Mouse (Mus musculus) liver, embryonic 14.5 days (tissue): ENCODE results near the gene Prss38. TPM values are rescaled to one million over a fixed set of nuclear protein-coding genes. Genes with fewer than 3 reads are reported as not detected.

Source experiments
- ATAC-seq: fragments of 200-750 bp; cut with Nextera tagmentation; 2 replicates; pipeline ENCODE4 v1.8.0; 2017; ENCODE audit warnings: moderate number of reproducible peaks, mild to moderate bottlenecking, moderate library complexity; ENCODE audit not compliant: insufficient read depth
- DNase-seq, 3 experiments: peaks; one replicate each; pipeline ENCODE4 v3.0.0-alpha.2; 2012 to 2013; ENCODE audit warnings: low read depth in 3 of 3, low spot score in 3 of 3
- H3K27ac ChIP-seq: fragments of 300-500 bp; sonication (generic); 2 replicates; pipeline ENCODE4 v1.5.1; 2014; ENCODE audit warnings: moderate library complexity, mild to moderate bottlenecking, control low read depth, inconsistent platforms
- H3K27me3 ChIP-seq: fragments of 300-500 bp; sonication (generic); 2 replicates; pipeline ENCODE4 v1.6.1; 2014; ENCODE audit warnings: mild to moderate bottlenecking, low read length, moderate library complexity; ENCODE audit not compliant: control insufficient read depth, insufficient read depth
- H3K36me3 ChIP-seq: fragments of 300-500 bp; sonication (generic); replicated peaks from 2 replicates; pipeline ENCODE4 v1.6.1; 2014; ENCODE audit warnings: low read depth; ENCODE audit not compliant: control insufficient read depth, insufficient read depth
- H3K4me1 ChIP-seq, 2 experiments: fragments of 200-500 bp in 1 of 2; fragments of 300-500 bp in 1 of 2; sonication (generic) in 1 of 2; replicated peaks; 2 replicates each; pipeline ENCODE4 v1.6.1; 2012 to 2014; ENCODE audit warnings: antibody characterized with exemption in 1 of 2, inconsistent platforms in 1 of 2, low read length in 1 of 2; ENCODE audit not compliant: control insufficient read depth in 2 of 2, insufficient read depth in 2 of 2
- H3K4me2 ChIP-seq: fragments of 300-500 bp; sonication (generic); 2 replicates; pipeline ENCODE4 v1.6.1; 2014; ENCODE audit warnings: low read depth, mild to moderate bottlenecking, control low read depth, moderate library complexity
- H3K4me3 ChIP-seq, 2 experiments: fragments of 200-500 bp in 1 of 2; fragments of 300-500 bp in 1 of 2; sonication (generic) in 1 of 2; 2 replicates each; pipeline ENCODE4 v1.5.1; 2012 to 2014; ENCODE audit warnings: low read depth in 2 of 2, low read length in 2 of 2, mild to moderate bottlenecking in 2 of 2, control low read depth in 1 of 2, inconsistent platforms in 1 of 2, moderate library complexity in 1 of 2; ENCODE audit not compliant: insufficient read depth in 1 of 2
- H3K9ac ChIP-seq: fragments of 300-500 bp; sonication (generic); replicated peaks from 2 replicates; pipeline ENCODE4 v1.6.1; 2014; ENCODE audit warnings: mild to moderate bottlenecking, control low read depth, moderate library complexity
- H3K9me3 ChIP-seq: fragments of 300-500 bp; sonication (generic); 2 replicates; pipeline ENCODE4 v1.6.1; 2016; ENCODE audit warnings: low read length, mixed read lengths; ENCODE audit not compliant: control insufficient read depth
- CTCF ChIP-seq: IDR thresholded peaks from 2 replicates; pipeline ENCODE4 v1.5.1; 2016; ENCODE audit warnings: antibody characterized with exemption, low read depth, control low read depth
- EP300 ChIP-seq: IDR thresholded peaks from 2 replicates; pipeline ENCODE4 v1.6.1; 2016; ENCODE audit warnings: antibody characterized with exemption, low read depth
- WGBS: fragments of 180-500 bp; shearing (Covaris S2); extraction: QIAGEN DNeasy Blood & Tissue Kit; methylation state at CpG from one replicate; pipeline ENCODE4 v1.1.7; 2014; ENCODE audit not compliant: insufficient replicate concordance; 5-methylcytosine and 5-hydroxymethylcytosine counted together
- microRNA-seq: library from miRNA; unstranded; fragments of <30 nt; microRNA quantifications from one replicate; pipeline ENCODE4, GENCODE M21; 2016
- polyA plus RNA-seq, 2 experiments: library from polyadenylated mRNA; depleted of rRNA in 1 of 2; stranded (reverse) in 1 of 2; unstranded in 1 of 2; fragments of >200 nt; fragmentation: Nextera tagmentation in 1 of 2; extraction: Ambion mirVana in 1 of 2; gene quantifications; 2 replicates each; pipeline versions ENCODE4 v1.2.1 to v1.2.3; 2012 to 2014

Prss38 gene
- polyA plus RNA-seq, 2 experiments: not detected

- peak; percentile 20 to 32 (median 23) for DNase-seq
- TF ChIP-seq CTCF (peak; percentile 93), EP300 (no peak)
- ATAC-seq: no peak
- Histone ChIP-seq H3K9ac (no peak overlapping the region), H3K27ac (no peak overlapping the region), H3K27me3 (no peaks in the 10 kb centered on the region), H3K4me2 (no peak overlapping the region), H3K4me1 (no peaks in the 10 kb centered on the region), H3K36me3 (no peaks in the 10 kb centered on the region), H3K4me3 (no peak overlapping the region), H3K9me3 (no peaks in the 10 kb centered on the region)
- WGBS: 40% methylated on average over 5 of the region's 5 CpGs
These were observed 44.9 kb downstream of the Prss38 start for GRCm38 (mm10) chr11:59330560-59330959.

GRCm38 (mm10) chr11:59329616-59330015, 45.8 kb downstream of the Prss38 start:
- no peak overlapping the region for H3K9ac ChIP-seq
- DNase-seq (no peak), ATAC-seq (no peak)
- WGBS: 48% methylated on average over 6 of the region's 6 CpGs
- H3K27me3 ChIP-seq: no peaks in the 10 kb centered on the region
- H3K9me3 ChIP-seq: no peaks in the 10 kb centered on the region
- no peak overlapping the region for H3K27ac ChIP-seq
- no peak for TF ChIP-seq EP300
- H3K36me3 ChIP-seq: no peaks in the 10 kb centered on the region
- H3K4me1 ChIP-seq: no peaks in the 10 kb centered on the region
- no peak overlapping the region for H3K4me2 ChIP-seq
- H3K4me3 ChIP-seq: no peak overlapping the region

GRCm38 (mm10) chr11:59327625-59328024, 47.8 kb downstream of the Prss38 start:
- Histone ChIP-seq H3K9me3 (no peaks in the 10 kb centered on the region), H3K27me3 (no peaks in the 10 kb centered on the region), H3K4me1 (no peaks in the 10 kb centered on the region), H3K4me2 (no peak overlapping the region), H3K4me3 (no peak overlapping the region), H3K36me3 (no peaks in the 10 kb centered on the region), H3K27ac (no peak overlapping the region), H3K9ac (no peak overlapping the region)
- ATAC-seq (no peak), DNase-seq (no peak)
- whole genome bisulfite sequencing: 69% methylated on average over 18 of the region's 18 CpGs
- TF ChIP-seq CTCF: no peak
- no peak for TF ChIP-seq EP300

GRCm38 (mm10) chr11:59324777-59325176, 50.7 kb downstream of the Prss38 start:
- no peak for TF ChIP-seq EP300
- no peak for TF ChIP-seq CTCF
- no peak for ATAC-seq
- H3K27me3 ChIP-seq: no peaks in the 10 kb centered on the region
- no peaks in the 10 kb centered on the region for H3K36me3 ChIP-seq
- 63% methylated on average over 5 of the region's 5 CpGs for WGBS
- no peak overlapping the region for H3K9ac ChIP-seq
- H3K4me1 ChIP-seq: no peaks in the 10 kb centered on the region
- H3K27ac ChIP-seq: no peak overlapping the region
- no peak for DNase-seq
- H3K4me2 ChIP-seq: no peak overlapping the region
- H3K4me3 ChIP-seq: no peak overlapping the region
- H3K9me3 ChIP-seq: no peaks in the 10 kb centered on the region

- Histone ChIP-seq H3K27ac (no peak overlapping the region), H3K9me3 (no peaks in the 10 kb centered on the region), H3K27me3 (no peaks in the 10 kb centered on the region), H3K4me2 (no peak overlapping the region), H3K9ac (no peak overlapping the region), H3K36me3 (no peaks in the 10 kb centered on the region), H3K4me3 (no peak overlapping the region), H3K4me1 (no peaks in the 10 kb centered on the region)
- WGBS: 77% methylated on average over 3 of the region's 3 CpGs
- no peak for DNase-seq
- TF ChIP-seq CTCF (no peak), EP300 (no peak)
- no peak for ATAC-seq
These were observed 52.5 kb downstream of the Prss38 start for GRCm38 (mm10) chr11:59322988-59323387.

Small RNAs within 50 kb of the gene (microRNA-seq; reads per million reads assigned to microRNA genes)
- not detected for gene Gm24756

Other genes starting within 250 kb of the Prss38 start
- gene Obscn, start 239.3 kb downstream of the Prss38 start, polyA plus RNA-seq (2012; rRNA removed): 0.11 TPM in 2 replicates
- gene Obscn, start 239.3 kb downstream of the Prss38 start, polyA plus RNA-seq (2014; fragmentation: Nextera tagmentation; extraction: Ambion mirVana): 0.06 and 0.13 TPM in 2 replicates
- 7.9 and 8.0 TPM in 2 replicates for gene Iba57, start 211.9 kb downstream of the Prss38 start, polyA plus RNA-seq (2012; rRNA removed)
- gene Iba57, start 211.9 kb downstream of the Prss38 start, polyA plus RNA-seq (2014; fragmentation: Nextera tagmentation; extraction: Ambion mirVana): 4.4 and 4.7 TPM in 2 replicates
- gene Gjc2, start 192.4 kb downstream of the Prss38 start, polyA plus RNA-seq (2012; rRNA removed): 0.08 and 0.10 TPM in 2 replicates
- 0.13 TPM in 1 of 2 replicates, not detected in the other for gene Gjc2, start 192.4 kb downstream of the Prss38 start, polyA plus RNA-seq (2014; fragmentation: Nextera tagmentation; extraction: Ambion mirVana)
- 40.2 and 41.1 TPM in 2 replicates for gene Guk1, start 183.4 kb downstream of the Prss38 start, polyA plus RNA-seq (2012; rRNA removed)
- gene Guk1, start 183.4 kb downstream of the Prss38 start, polyA plus RNA-seq (2014; fragmentation: Nextera tagmentation; extraction: Ambion mirVana): 64.2 and 70.5 TPM in 2 replicates
- gene Mrpl55, start 173.2 kb downstream of the Prss38 start, polyA plus RNA-seq (2012; rRNA removed): 25.3 and 41.2 TPM in 2 replicates
- 56.8 and 59.8 TPM in 2 replicates for gene Mrpl55, start 173.2 kb downstream of the Prss38 start, polyA plus RNA-seq (2014; fragmentation: Nextera tagmentation; extraction: Ambion mirVana)
- gene 2310033P09Rik, start 167.3 kb downstream of the Prss38 start, polyA plus RNA-seq (2012; rRNA removed): 13.3 and 23.6 TPM in 2 replicates
- 16.2 and 17.4 TPM in 2 replicates for gene 2310033P09Rik, start 167.3 kb downstream of the Prss38 start, polyA plus RNA-seq (2014; fragmentation: Nextera tagmentation; extraction: Ambion mirVana)
- gene Arf1, start 147.4 kb downstream of the Prss38 start, polyA plus RNA-seq (2012; rRNA removed): 177 and 190 TPM in 2 replicates
- 227 and 235 TPM in 2 replicates for gene Arf1, start 147.4 kb downstream of the Prss38 start, polyA plus RNA-seq (2014; fragmentation: Nextera tagmentation; extraction: Ambion mirVana)
- 0.01 and 0.03 TPM in 2 replicates for gene Wnt3a, start 84.9 kb downstream of the Prss38 start, polyA plus RNA-seq (2012; rRNA removed)
- not detected in 2 replicates for gene Wnt3a, start 84.9 kb downstream of the Prss38 start, polyA plus RNA-seq (2014; fragmentation: Nextera tagmentation; extraction: Ambion mirVana)
- gene Wnt9a, start 68.7 kb downstream of the Prss38 start, polyA plus RNA-seq (2012; rRNA removed): 0.08 and 0.12 TPM in 2 replicates
- 0.04 and 0.08 TPM in 2 replicates for gene Wnt9a, start 68.7 kb downstream of the Prss38 start, polyA plus RNA-seq (2014; fragmentation: Nextera tagmentation; extraction: Ambion mirVana)
- 2.5 and 3.2 TPM in 2 replicates for gene Jmjd4, start 74.4 kb upstream of the Prss38 start, polyA plus RNA-seq (2012; rRNA removed)
- 3.5 and 3.8 TPM in 2 replicates for gene Jmjd4, start 74.4 kb upstream of the Prss38 start, polyA plus RNA-seq (2014; fragmentation: Nextera tagmentation; extraction: Ambion mirVana)
- gene Snap47, start 75.5 kb upstream of the Prss38 start, polyA plus RNA-seq (2012; rRNA removed): 11.2 and 12.4 TPM in 2 replicates
- gene Snap47, start 75.5 kb upstream of the Prss38 start, polyA plus RNA-seq (2014; fragmentation: Nextera tagmentation; extraction: Ambion mirVana): 21.6 and 26.5 TPM in 2 replicates
- gene Zfp867, start 96.8 kb upstream of the Prss38 start, polyA plus RNA-seq (2012; rRNA removed): 0.38 and 0.51 TPM in 2 replicates
- 1.4 and 1.5 TPM in 2 replicates for gene Zfp867, start 96.8 kb upstream of the Prss38 start, polyA plus RNA-seq (2014; fragmentation: Nextera tagmentation; extraction: Ambion mirVana)
- 2.1 and 2.3 TPM in 2 replicates for gene Zkscan17, start 151.1 kb upstream of the Prss38 start, polyA plus RNA-seq (2012; rRNA removed)
- gene Zkscan17, start 151.1 kb upstream of the Prss38 start, polyA plus RNA-seq (2014; fragmentation: Nextera tagmentation; extraction: Ambion mirVana): 2.9 and 3.4 TPM in 2 replicates
- 0.42 and 0.54 TPM in 2 replicates for gene Nlrp3, start 165.9 kb upstream of the Prss38 start, polyA plus RNA-seq (2012; rRNA removed)
- gene Nlrp3, start 165.9 kb upstream of the Prss38 start, polyA plus RNA-seq (2014; fragmentation: Nextera tagmentation; extraction: Ambion mirVana): 0.25 and 0.39 TPM in 2 replicates
- not detected in 2 replicates for gene Olfr222, start 200.6 kb upstream of the Prss38 start, polyA plus RNA-seq (2012; rRNA removed)
- not detected in 2 replicates for gene Olfr222, start 200.6 kb upstream of the Prss38 start, polyA plus RNA-seq (2014; fragmentation: Nextera tagmentation; extraction: Ambion mirVana)
- gene Olfr223, start 217.6 kb upstream of the Prss38 start, polyA plus RNA-seq (2012; rRNA removed): not detected in 2 replicates
- not detected in 2 replicates for gene Olfr223, start 217.6 kb upstream of the Prss38 start, polyA plus RNA-seq (2014; fragmentation: Nextera tagmentation; extraction: Ambion mirVana)